Mouse (Mus musculus) left cerebral cortex, postnatal 36 days (tissue): ENCODE results near the gene Prcd. TPM values are rescaled to one million over a fixed set of nuclear protein-coding genes. Genes with fewer than 3 reads are reported as not detected.

ENCODE experiments used
- DNase-seq, 2 experiments: peaks; one replicate each; pipeline ENCODE4 v3.0.0; 2021 to 2022; ENCODE audit warnings: low spot score in 2 of 2, mixed read lengths in 1 of 2
- intact Hi-C: fragments of 180-260 bp; cut with DNase I; formaldehyde crosslinking; loops from one replicate; pipeline ENCODE4 v1.15.1; 2025
- total RNA-seq, 2 experiments: library from RNA; stranded (reverse); gene quantifications; 2 replicates each; pipeline ENCODE4 v1.2.3; 2021

Prcd gene
- total RNA-seq, 2 experiments from 2014 or later = 4.3 to 6.2 TPM

DNA sequence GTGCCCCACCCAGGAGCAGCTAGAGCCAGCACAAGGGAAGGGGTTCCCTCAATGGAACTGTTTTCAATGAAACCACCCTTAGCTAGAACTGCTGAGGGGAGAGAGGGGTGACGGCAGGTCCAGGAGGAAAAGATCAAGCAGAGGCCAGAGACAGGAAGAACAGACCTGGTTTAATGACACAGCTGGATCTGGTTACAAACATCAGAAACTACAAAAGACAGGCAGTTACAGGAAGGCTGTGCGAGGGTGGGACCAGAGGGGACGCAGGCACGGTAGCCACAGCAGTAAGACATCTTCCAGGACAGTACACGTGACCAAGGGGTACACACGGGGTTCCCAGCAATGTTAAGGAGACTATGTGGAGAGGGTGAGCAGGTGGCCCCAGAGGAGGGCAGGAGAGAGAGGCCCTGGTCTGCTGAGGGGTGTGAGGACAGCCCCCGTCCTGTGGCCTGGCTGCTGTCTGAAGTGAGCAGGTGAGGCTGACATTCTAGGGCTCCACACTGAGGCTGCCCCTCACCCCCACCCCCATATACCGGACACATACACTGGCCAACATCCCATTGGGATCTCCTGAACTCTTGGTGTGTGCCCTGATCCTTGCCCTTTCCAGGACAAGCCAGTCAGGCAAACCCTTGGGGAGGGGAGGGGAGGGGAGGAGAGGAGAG lies 7.8 kb upstream of the Prcd start:
- intact Hi-C loops = no loop called here
- DNase-seq = no peak

DNA sequence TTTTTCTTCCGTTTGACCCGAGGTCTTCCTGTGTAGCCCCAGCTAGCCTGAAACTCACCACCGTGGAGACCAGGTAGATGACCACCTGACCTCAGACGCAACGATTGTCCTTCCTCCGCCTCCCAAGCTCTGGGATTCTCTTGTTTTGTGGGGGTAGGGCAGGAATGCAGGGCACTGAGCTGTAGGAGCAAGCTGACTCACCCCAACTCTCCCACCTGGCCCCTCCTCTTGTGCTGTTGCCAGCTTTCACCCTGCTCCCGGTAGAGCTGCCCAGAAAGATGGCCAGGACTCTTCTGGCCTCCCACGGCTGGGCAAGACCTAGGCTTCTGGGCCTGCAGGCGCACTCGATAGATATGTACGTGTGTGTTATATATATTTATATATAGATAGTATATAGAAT lies 7.2 kb upstream of the Prcd start:
- DNase-seq = no peak
- intact Hi-C loops = no loop called here

DNA sequence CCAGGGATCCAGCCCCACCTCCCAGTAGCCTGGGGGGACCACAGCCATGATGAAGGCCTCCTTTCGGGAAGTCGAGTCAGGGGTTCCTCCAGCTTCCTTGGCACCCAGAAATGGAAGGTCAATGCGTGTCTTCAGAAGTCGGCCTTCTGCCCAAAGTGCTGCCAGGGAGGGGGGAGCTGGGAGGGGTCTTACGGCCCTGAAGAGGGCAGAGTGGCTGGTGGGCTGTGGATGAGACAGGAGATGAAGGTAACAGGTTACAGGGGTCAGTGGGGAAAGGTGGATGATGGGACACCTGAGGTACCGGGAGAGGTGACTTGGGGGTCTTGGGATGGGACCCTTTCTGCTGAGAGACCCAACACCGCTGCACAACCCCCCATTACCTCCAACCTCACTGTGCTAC lies 6.6 kb upstream of the Prcd start:
- DNase-seq = no peak
- intact Hi-C loops = no loop called here

DNA sequence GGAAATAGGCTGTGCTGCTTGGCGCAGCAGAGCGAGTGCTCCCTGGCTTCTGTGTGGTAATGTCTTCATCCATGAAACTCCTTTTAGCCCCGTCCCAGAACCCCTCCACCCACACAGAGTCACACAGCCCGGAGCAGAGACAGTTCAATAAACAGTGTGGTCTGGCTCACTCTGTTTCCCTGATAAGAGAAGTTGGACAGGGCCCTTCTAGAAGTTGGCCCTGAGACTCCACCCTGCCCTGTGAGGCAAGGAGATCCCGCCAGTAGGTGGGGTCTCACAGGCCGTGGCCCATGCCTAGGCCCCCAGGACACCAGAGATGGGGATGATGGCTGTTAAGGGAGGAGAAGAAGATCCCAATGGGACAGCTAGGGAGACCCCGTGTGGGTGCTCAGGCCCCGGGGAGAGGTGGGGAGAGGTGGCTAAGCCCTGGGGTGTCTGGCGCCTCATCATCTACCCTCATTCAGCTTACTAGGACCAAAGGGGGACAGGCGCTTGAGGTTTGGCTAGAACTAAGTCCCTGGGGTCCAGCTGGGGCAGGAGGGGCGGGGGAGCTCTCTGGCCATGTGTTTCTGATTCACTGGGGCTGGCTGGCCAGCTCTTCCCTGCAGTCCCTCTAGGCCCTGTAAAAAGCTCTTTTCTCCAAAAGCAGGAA lies 5.9 kb upstream of the Prcd start:
- DNase-seq = no peak
- intact Hi-C loops = no loop called here

DNA sequence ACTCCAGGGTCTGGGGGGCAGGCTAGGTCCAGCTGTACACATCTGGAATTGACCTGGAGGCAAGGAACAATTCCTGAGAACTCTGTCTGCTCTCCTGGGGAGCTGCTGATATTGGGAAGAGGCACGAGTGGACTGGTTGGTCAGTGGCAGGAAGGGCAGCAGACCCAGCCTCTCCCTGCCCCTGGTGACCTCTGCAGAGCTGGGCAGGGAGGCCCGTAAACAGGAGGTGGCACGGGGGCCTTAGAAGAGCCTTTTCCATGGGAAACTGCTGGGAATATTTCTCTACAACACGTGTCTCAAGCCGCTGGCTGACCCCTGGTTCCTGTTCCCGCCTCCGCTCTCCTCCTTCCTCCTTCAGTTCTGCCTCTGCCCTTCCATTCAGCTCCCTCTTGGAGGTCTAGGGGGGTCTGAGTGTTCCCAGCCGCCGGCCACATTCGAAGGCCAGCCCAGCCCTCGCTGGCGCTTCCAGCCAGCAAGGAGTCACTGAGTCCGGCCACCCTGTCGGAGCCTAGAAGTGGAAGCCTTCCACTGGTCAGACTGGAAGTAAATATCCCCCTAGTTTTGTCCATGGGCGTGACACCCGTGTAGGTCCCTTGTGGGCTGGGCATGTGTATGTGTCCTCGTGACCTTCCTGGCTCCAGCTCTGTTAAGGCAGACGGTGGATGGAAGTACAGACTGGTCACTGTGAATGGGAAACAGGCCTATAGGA lies 5.0 kb upstream of the Prcd start:
- intact Hi-C loops = no loop called here
- no peak for DNase-seq

DNA sequence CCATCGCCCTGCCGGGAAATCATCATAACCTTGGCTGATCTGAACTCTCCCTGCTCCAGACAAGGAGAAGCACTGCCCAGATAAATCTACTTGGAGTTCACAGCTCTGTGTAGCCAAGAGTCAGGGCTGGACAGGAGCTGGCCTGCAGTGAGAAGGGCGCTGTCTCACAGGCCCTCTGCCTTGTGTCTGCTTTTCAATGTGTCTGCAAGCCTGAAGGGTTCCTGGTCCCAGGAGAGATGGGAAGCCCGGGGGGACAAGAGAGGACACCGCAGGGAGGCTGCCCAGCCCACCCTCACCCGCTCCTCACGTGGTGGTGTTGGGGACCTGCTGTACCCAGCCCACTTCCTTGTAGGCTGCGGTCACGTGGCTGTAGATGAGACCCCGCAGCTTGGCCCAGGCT lies 4.4 kb upstream of the Prcd start:
- no peak for DNase-seq
- intact Hi-C loops = no loop called here

DNA sequence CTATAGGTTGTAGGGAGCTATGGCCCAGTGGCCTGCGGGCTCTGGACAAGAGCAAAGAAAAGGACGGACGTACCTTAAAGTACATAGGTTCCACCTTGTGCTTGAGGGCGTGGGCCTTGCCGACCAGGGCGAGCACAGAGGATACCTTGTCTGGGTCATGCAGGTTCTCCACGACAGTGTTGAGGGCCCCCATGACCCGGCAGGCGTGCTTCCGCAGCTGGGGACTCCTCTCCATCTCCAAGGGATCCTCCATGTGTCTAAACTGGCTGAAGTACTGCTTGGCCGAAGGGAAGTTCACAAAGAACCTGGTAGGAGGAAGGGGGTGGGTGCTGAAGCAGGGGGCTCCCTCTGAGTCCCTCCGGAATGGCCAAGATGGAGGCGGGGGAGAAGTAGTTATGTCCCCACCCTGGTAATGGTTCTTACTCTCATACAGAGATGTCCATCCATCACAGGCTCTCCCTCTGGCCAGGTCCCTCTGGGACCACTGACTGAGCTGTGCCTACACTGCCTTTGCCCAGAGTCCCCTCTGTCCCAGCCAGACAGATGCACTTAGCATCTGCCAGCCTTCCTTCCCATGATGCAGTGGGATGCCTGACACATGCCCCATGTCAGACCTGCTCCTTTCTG lies 3.5 kb upstream of the Prcd start:
- no peak for DNase-seq
- intact Hi-C loops = no loop called here

DNA sequence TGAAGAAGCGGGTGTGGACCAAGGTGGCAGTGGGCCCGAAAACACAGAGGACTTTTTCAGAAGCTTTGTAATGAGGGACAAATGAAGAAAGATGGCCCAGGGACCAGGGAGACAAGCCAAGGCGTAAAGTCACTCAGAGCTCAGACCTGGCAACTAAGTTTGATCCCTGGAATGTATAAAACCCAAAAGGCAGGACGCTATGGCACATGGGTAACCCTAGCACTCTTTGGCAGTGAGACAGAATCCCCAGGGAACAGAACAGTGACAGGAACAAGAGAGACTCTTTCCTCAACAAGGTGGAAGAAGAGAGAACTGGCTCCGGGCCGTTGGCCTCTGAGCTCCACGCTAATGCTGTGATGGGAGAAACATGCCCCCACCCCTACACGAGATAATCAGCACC lies 2.5 kb upstream of the Prcd start:
- intact Hi-C loops = no loop called here
- DNase-seq = no peak

DNA sequence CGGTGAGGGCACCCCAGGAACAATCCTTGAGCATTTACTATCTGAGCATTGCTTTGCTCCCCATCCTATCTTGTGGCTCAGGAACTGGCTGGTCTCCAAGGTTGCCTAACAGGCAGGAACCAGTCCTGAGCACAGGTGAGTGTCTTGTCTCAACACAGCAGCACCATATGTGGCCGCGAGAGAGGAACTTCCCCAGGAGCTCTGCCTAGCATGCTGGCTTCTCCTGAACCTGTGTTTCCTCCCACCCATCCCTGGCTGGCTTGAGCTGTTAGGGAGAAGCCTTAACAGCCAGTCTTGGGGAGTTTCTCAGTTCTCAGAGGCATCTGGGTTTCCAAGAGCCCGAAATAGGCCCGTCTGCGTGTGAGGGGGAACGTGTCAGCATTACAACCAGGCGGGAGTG lies 2.0 kb upstream of the Prcd start:
- intact Hi-C loops = no loop called here
- peak; percentile 61 to 68 for DNase-seq

DNA sequence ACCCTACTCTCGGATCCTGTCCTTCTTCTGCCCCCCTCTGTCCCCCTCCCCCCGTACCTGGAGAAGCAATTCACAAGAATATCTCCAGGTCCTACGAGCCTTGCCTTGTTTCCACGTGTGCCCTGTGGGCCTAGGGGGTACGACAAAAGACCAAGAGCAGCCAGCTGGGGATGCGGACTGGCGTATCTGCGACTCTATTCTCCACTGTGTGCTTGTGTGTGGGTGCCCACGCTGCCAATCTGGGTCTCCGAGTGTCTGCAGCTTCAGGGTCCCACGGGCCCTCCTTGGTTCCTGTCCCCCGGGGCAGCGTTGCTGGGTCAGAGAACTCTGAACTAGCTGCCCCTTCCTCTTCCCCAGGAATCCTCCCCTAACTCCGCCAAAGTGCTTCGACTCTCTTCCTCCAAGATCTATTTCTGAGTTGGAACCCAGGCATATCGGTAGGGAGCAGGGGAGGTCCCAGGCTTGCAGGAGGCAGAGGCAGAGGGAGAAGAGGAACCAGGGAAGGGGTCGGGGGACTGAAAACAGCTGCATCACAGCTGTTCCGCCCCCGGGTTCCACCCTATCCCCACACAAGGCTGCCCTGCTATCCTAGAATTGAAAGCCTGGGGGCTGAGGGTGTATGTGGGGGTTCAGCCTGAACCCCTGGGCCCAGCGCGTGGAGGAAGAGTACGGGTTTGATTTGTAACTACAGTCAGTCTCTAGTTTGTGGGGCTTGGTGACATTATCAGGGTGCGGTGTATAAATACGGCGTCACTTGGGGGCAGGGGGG lies 820 bp upstream of the Prcd start:
- intact Hi-C loops = no loop called here
- DNase-seq = peak in 1 of 2 experiments; percentile 12

DNA sequence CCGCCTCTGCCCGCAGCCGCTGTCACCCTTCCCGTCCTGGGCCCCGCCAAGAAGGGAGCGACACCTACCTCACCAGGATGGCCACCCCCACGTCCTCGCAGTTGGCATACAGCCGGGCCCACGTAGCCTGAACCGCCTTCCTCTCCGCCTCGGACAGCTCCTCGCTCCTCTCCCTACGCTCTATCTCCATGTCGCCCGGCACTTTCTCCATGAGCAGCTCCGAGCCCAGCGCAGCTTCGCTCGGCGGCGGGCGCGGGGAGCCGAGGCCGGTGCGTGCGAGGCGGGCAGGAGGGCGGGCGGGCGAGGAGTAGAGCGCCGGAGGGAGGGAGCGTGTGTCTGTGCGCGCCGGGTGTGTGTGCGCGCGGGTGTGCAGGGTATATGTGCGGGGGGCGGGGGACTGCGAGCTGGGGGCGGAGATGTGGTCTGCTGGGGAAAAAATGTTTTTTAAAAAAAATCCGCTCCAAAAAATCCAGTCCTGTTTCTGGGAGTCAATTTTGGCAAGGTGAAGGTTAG lies 431 bp downstream of the Prcd start:
- intact Hi-C loops = no loop called here
- peak; percentile 65 to 76 for DNase-seq

DNA sequence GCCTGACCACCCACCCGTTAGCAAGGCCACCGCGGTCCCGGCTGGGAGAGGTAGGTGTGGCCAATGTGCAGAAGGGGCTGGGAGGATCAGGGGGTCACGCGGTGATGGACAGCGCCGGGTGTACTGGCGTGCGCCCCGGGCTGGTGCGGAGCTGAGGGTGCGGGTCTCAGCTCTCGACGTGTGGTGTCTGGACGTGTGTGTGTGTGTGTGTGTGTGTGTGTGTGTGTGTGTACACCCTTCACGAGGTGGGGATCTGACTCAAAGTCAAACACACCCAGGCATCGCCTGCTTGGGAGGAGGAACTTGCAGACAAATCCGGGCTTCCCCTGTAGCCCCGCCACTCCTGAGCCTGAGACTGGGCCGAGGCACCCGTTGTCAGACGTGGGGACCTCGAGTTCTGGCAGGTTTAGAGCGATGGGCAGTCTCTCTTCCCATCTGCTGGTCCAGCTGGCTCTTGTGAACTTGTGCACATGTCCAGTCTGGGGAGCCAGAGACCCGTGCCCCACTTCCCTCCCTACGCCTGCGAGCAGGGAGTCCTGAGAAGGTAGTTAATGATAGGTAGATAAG lies 1.0 kb downstream of the Prcd start, which contains the start of gene Cygb:
TSS of gene Cygb (minus strand) at position 59 of the 567 bp plus-strand sequence.
- DNase-seq = peak in 1 of 2 experiments; percentile 36

DNA sequence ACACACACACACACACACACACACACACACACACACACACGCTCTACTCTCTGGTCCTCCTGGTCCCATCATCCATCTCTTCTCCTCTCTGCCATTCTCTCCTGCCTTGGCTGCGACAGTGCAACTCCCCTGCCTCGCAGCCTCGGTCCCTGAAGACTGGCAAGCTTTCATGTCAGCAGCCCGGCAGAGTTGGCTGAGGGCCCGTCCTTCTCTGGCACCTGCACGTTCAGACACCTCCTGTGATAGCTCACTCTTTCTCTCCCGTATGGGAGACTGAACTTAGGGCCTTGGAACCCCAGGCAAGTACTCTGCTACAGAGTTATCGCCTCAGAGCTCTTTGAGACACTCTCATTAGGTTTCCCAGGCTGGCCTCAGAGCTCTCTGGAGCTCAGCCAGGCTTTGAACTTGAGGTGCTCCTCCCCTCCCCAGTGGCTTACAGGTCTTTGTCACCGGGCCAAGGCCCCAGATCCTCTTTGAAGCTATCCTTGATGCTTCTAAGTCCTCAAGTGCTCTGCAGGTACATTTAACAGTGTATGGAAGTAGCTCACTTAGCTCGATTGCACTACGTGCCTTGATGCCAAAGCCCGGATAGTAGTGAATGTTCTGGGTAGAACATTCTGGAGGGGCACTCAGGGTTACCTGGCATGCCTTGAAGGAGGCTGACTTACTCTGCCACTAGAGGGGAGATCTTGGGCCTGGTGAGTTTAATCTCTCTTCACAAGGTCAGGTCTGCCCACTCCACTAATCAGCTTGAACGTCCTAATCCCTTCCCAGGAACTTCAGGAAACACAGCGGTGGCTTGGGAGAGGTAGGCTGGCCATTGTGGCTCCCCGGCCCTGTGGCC lies 3.2 kb downstream of the Prcd start:
- intact Hi-C loops = no loop called here
- DNase-seq = peak in 1 of 2 experiments; percentile 52

More for the DNA sequence above, 1.0 kb downstream of the Prcd start, which contains the start of gene Cygb:
- intact Hi-C loops = no loop called here

DNA sequence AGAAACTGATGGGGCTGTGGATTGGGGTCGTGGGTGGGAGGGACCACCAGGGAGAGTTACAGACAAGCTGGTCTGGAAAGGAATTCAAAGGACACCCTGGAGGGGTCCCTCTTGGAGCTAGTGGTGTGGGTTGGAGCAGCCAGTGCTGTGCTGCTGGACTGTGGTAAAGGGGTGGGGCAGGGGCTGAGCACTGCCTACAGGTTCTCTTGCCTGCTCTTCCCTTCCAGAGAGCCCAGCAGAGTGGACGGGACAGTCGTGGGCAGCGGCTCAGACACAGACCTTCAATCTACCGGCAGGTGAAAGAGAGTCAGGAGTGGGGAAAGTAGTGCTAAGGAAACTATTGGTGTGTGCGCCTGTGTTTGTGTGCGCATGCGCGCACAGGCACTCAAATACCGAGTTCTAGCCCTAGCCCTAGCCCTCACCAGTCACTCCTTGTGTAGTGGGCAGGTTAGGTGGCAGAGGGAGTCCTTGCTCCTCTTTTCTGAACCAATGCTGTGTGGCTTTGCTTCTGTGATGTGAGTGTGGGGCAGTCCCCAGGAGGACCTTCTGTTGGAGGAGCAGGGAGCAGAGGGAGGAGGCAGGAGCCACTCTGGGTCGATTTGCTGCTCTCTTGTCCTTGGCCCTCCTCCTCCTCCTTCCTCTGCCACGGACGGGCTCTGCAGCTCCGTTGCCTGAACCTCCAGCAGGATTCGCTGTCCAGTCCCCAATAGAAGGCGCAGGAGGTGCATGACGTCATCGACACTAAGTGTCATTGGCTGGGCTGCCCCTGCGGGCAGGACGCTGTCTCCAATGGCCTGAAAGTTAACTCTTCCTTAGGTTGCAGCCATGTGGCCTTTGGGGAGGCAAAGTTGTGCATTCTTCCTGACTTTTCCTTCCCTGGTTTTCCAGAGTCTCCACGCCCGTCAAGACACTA lies 4.2 kb downstream of the Prcd start:
- intact Hi-C loops = no loop called here
- DNase-seq = peak; percentile 86 to 87

DNA sequence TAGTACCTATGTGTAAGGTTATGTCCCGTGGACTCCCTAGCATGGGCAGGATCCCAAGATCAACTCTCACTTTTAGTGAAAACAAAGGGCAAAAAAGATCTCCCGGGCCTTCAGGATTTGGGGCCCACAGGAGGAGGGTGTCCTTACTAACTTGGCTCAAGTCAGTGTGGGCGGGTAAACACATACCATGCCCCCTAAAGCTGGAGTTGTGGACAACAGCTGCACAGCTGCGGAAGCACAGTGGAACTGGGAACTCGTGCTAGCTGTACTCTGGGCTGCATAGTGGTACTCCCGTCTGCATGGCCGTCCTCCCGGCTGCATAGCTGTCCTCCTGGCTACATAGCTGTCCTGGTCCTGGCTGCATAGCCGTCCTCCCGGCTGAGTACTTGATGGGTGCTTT lies 4.9 kb downstream of the Prcd start:
- DNase-seq = no peak
- intact Hi-C loops = no loop called here

DNA sequence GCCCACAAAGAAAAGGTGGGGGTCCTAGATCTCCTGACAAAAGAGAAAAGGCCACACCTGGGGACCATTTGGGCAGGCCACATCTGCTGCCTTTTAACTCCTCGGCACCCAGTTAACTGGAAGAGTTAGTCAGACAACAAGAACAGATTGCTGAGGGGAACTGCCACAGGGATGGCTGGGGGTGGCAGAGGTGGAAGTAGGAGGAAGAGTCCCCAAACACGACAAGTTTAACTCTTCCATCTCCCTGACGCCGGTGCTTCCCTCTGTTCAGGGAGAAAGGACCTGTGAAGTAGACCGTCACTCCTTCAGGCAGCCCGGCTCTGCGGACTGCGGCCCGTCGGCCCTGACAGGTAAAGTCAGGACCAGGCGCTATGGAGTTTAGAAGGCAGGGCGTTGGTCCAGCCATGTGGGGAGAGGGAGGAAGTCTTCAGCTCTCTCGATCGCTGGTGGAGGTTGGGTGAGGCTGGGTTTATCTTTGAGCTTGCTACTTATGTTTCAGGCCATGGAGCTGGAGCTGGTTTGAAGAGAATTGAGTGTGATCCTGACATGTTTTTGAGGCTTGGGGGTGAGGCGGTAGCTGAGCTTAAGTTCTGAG lies 5.8 kb downstream of the Prcd start:
- intact Hi-C loops = no loop called here
- DNase-seq = no peak

DNA sequence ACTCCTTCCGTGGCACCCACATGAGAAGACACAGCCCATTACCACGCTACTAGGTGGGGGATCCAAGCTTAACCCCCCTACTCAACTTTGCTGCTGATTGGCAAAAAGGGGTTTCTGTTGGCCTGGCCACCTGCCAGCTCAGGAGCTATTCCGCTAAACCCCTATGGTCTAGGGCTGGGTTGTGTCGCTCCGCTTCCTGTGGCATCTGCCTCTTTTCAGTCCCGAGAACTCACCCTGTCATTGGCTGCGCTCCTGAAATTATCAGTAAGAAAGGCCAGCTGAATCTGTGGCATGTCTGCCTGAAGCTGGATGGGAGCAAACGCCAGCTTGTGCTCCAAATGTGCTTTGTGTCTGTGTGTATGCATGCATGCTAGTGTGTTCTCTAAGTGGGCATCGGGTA lies 6.8 kb downstream of the Prcd start:
- DNase-seq = no peak
- intact Hi-C loops = no loop called here
